Mouse (Mus musculus) liver, embryonic 14.5 days (tissue): Measurements from ENCODE around the gene Pttg1.

ENCODE experiments used
- CTCF ChIP-seq: IDR thresholded peaks from 2 replicates; pipeline ENCODE4 v1.5.1; 2016; ENCODE audit warnings: antibody characterized with exemption, low read depth, control low read depth
- EP300 ChIP-seq: IDR thresholded peaks from 2 replicates; pipeline ENCODE4 v1.6.1; 2016; ENCODE audit warnings: antibody characterized with exemption, low read depth

- TF ChIP-seq EP300, result no peak
- TF ChIP-seq CTCF, result no peak
These were observed 29.8 kb downstream of the Pttg1 start for GRCm38 (mm10) chr11:43396246-43396645.
